Mouse (Mus musculus) embryonic facial prominence, embryonic 10.5 days (tissue): ENCODE results near the gene Ccdc47. TPM values are rescaled to one million over a fixed set of nuclear protein-coding genes. Genes with fewer than 3 reads are reported as not detected.

Source experiments
- DNase-seq: peaks from one replicate; pipeline ENCODE4 v3.0.0-alpha.2; 2017; ENCODE audit warnings: low spot score
- H3K27ac ChIP-seq: fragments of 300-500 bp; sonication (generic); replicated peaks from 2 replicates; pipeline ENCODE4 v1.5.1; 2016; ENCODE audit warnings: mild to moderate bottlenecking
- H3K27me3 ChIP-seq: fragments of 300-500 bp; sonication (generic); replicated peaks from 2 replicates; pipeline ENCODE4 v1.6.1; 2016; ENCODE audit warnings: low read depth, mild to moderate bottlenecking; ENCODE audit not compliant: poor library complexity, severe bottlenecking
- H3K36me3 ChIP-seq: fragments of 300-500 bp; sonication (generic); replicated peaks from 2 replicates; pipeline ENCODE4 v1.6.1; 2016; ENCODE audit warnings: mild to moderate bottlenecking, moderate library complexity
- H3K4me1 ChIP-seq: fragments of 300-500 bp; sonication (generic); 2 replicates; pipeline ENCODE4 v1.6.1; 2016
- H3K4me3 ChIP-seq: fragments of 300-500 bp; sonication (generic); 2 replicates; pipeline ENCODE4 v1.5.1; 2016; ENCODE audit warnings: mild to moderate bottlenecking, moderate library complexity
- H3K9me3 ChIP-seq: fragments of 300-500 bp; sonication (generic); 2 replicates; pipeline ENCODE4 v1.6.1; 2016; ENCODE audit warnings: mild to moderate bottlenecking
- WGBS: fragments of 180-500 bp; shearing (Covaris S2); methylation state at CpG from one replicate; pipeline ENCODE4 v1.1.7; 2016; 5-methylcytosine and 5-hydroxymethylcytosine counted together
- polyA plus RNA-seq: library from polyadenylated mRNA; unstranded; fragments of >200 nt; fragmentation: Nextera tagmentation; extraction: Ambion mirVana; gene quantifications from 2 replicates; pipeline ENCODE4 v1.2.1, GENCODE M21; 2016

The Ccdc47 gene
- polyA plus RNA-seq, 1 experiment from 2014 or later = 71.2 TPM

GRCm38 (mm10) chr11:106157154-106157553 lies 59.0 kb downstream of the Ccdc47 start:
- peaks cover 73% of the 10 kb centered on the region for H3K36me3 ChIP-seq

GRCm38 (mm10) chr11:106156257-106156656 lies 59.9 kb downstream of the Ccdc47 start:
- Histone ChIP-seq H3K4me3 (no peak overlapping the region; the same call in 1 of the 2 replicates), H3K27me3 (no peaks in the 10 kb centered on the region), H3K36me3 (peaks cover 80% of the 10 kb centered on the region), H3K4me1 (peaks cover 47% of the 10 kb centered on the region), H3K27ac (no peak overlapping the region), H3K9me3 (no peaks in the 10 kb centered on the region)
- WGBS = 76% methylated on average over 1 of the region's 1 CpGs
- no peak for DNase-seq

More at GRCm38 (mm10) chr11:106157154-106157553, 59.0 kb downstream of the Ccdc47 start:
- DNase-seq = no peak
- Histone ChIP-seq H3K9me3 (no peaks in the 10 kb centered on the region), H3K27me3 (no peaks in the 10 kb centered on the region), H3K4me3 (peak overlapping the region; percentile 25; the same call in 1 of the 2 replicates), H3K27ac (no peak overlapping the region), H3K4me1 (peaks cover 53% of the 10 kb centered on the region)
- 88% methylated on average over 7 of the region's 7 CpGs for WGBS

- H3K27ac ChIP-seq = no peak overlapping the region
- H3K9me3 ChIP-seq = no peaks in the 10 kb centered on the region
- H3K36me3 ChIP-seq = peaks cover 85% of the 10 kb centered on the region
- DNase-seq = no peak
- 72% methylated on average over 3 of the region's 3 CpGs for whole genome bisulfite sequencing
- H3K4me1 ChIP-seq = peaks cover 42% of the 10 kb centered on the region
- no peak overlapping the region for H3K4me3 ChIP-seq
- no peaks in the 10 kb centered on the region for H3K27me3 ChIP-seq
Observed at GRCm38 (mm10) chr11:106155761-106156160, 60.4 kb downstream of the Ccdc47 start.

- no peak for DNase-seq
- no peaks in the 10 kb centered on the region for H3K9me3 ChIP-seq
- peaks cover 95% of the 10 kb centered on the region for H3K36me3 ChIP-seq
- peaks cover 36% of the 10 kb centered on the region for H3K4me1 ChIP-seq
- 73% methylated on average over 2 of the region's 2 CpGs for WGBS
- H3K27me3 ChIP-seq = no peaks in the 10 kb centered on the region
- H3K27ac ChIP-seq = no peak overlapping the region
- H3K4me3 ChIP-seq = no peak overlapping the region
Observed at GRCm38 (mm10) chr11:106154770-106155169, 61.4 kb downstream of the Ccdc47 start.

- Histone ChIP-seq H3K36me3 (peaks cover 99% of the 10 kb centered on the region), H3K27ac (no peak overlapping the region), H3K9me3 (no peaks in the 10 kb centered on the region), H3K27me3 (no peaks in the 10 kb centered on the region), H3K4me1 (peaks cover 30% of the 10 kb centered on the region), H3K4me3 (no peak overlapping the region)
- 84% methylated on average over 5 of the region's 5 CpGs for WGBS
- DNase-seq = no peak
Observed at GRCm38 (mm10) chr11:106154091-106154490, 62.1 kb downstream of the Ccdc47 start.

- whole genome bisulfite sequencing = 78% methylated on average over 8 of the region's 8 CpGs
- Histone ChIP-seq H3K27ac (no peak overlapping the region), H3K36me3 (peaks cover 99% of the 10 kb centered on the region), H3K9me3 (no peaks in the 10 kb centered on the region), H3K4me1 (peaks cover 12% of the 10 kb centered on the region; the same call in 1 of the 2 replicates), H3K4me3 (no peak overlapping the region), H3K27me3 (no peaks in the 10 kb centered on the region)
- DNase-seq = no peak
Observed at GRCm38 (mm10) chr11:106152132-106152531, 64.0 kb downstream of the Ccdc47 start.

- Histone ChIP-seq H3K27me3 (no peaks in the 10 kb centered on the region), H3K4me1 (peaks cover 6% of the 10 kb centered on the region; the same call in 1 of the 2 replicates), H3K27ac (no peak overlapping the region), H3K4me3 (no peak overlapping the region), H3K36me3 (peaks cover 97% of the 10 kb centered on the region), H3K9me3 (no peaks in the 10 kb centered on the region)
- WGBS = 91% methylated on average over 3 of the region's 3 CpGs
- DNase-seq = no peak
Observed at GRCm38 (mm10) chr11:106151219-106151618, 64.9 kb downstream of the Ccdc47 start.

Other genes starting within 250 kb of the Ccdc47 start
- 0.45 and 0.50 TPM in 2 replicates for gene Ace, start 248.4 kb downstream of the Ccdc47 start, polyA plus RNA-seq
- not detected in 2 replicates for gene Ace3, start 221.7 kb downstream of the Ccdc47 start, polyA plus RNA-seq
- gene Kcnh6, start 208.2 kb downstream of the Ccdc47 start, polyA plus RNA-seq = 0.30 and 0.48 TPM in 2 replicates
- 91.2 and 93.4 TPM in 2 replicates for gene Dcaf7, start 179.5 kb downstream of the Ccdc47 start, polyA plus RNA-seq
- gene Taco1, start 150.3 kb downstream of the Ccdc47 start, polyA plus RNA-seq = 12.7 and 13.8 TPM in 2 replicates
- gene Map3k3, start 131.7 kb downstream of the Ccdc47 start, polyA plus RNA-seq = 20.9 and 23.9 TPM in 2 replicates
- gene Gm10840, start 55.5 kb downstream of the Ccdc47 start, polyA plus RNA-seq = 1.5 TPM in 1 of 2 replicates, not detected in the other
- gene Limd2, start 55.5 kb downstream of the Ccdc47 start, polyA plus RNA-seq = 445 and 476 TPM in 2 replicates
- gene Strada, start 14.2 kb downstream of the Ccdc47 start, polyA plus RNA-seq = 40.0 and 40.4 TPM in 2 replicates
- gene Ddx42, start 582 bp upstream of the Ccdc47 start, polyA plus RNA-seq = 107 and 108 TPM in 2 replicates
- 85.3 and 92.0 TPM in 2 replicates for gene Ftsj3, start 39.7 kb upstream of the Ccdc47 start, polyA plus RNA-seq
- gene Psmc5, start 39.8 kb upstream of the Ccdc47 start, polyA plus RNA-seq = 419 and 430 TPM in 2 replicates
- gene Smarcd2, start 56.6 kb upstream of the Ccdc47 start, polyA plus RNA-seq = 35.9 and 37.1 TPM in 2 replicates
- 0.21 and 0.28 TPM in 2 replicates for gene Tcam1, start 60.3 kb upstream of the Ccdc47 start, polyA plus RNA-seq
- not detected in 2 replicates for gene Gh, start 85.5 kb upstream of the Ccdc47 start, polyA plus RNA-seq
- 0.91 and 1.7 TPM in 2 replicates for gene Cd79b, start 98.4 kb upstream of the Ccdc47 start, polyA plus RNA-seq
- gene Scn4a, start 136.9 kb upstream of the Ccdc47 start, polyA plus RNA-seq = 0.04 and 0.10 TPM in 2 replicates
- not detected in 2 replicates for gene Prr29, start 149.1 kb upstream of the Ccdc47 start, polyA plus RNA-seq
- gene Icam2, start 171.7 kb upstream of the Ccdc47 start, polyA plus RNA-seq = 16.9 and 20.6 TPM in 2 replicates